Mouse (Mus musculus): ENCODE results near the gene Ftl1-ps1. TPM values are rescaled to one million over a fixed set of nuclear protein-coding genes. Genes with fewer than 3 reads are reported as not detected.

The Ftl1-ps1 gene
- total RNA-seq (2021) = 100 to 1,000 TPM; 146 to 157 TPM
- long read RNA-seq, experiment 1, transcript Ftl1-ps1-202 (1 exons, 938 nt) = major isoform, 109 of 109 reads
- long read RNA-seq, experiment 1, partial matches to known transcripts = 0 of 109 reads
- long read RNA-seq, experiment 1, other reads (novel, unspliced or antisense) = 0 of 109 reads
- long read RNA-seq, experiment 2, transcript Ftl1-ps1-202 (1 exons, 938 nt) = major isoform, 151 of 151 reads
- long read RNA-seq, experiment 2, partial matches to known transcripts = 0 of 151 reads
- long read RNA-seq, experiment 2, other reads (novel, unspliced or antisense) = 0 of 151 reads

- TF ChIP-seq CTCF (conservative IDR thresholded peaks at IDR 0.05) = no peak
- H3K27ac ChIP-seq = no peak within 1 kb of the TSS
- DNase-seq (ENCODE audit: low spot score in 2 of 2) = no peak
- H3K4me3 ChIP-seq = no peak within 1 kb of the TSS
These were observed at the start of gene Ftl1-ps1 for GRCm38 (mm10) chr13:74399298-74399839. Ftl1-ps1 (plus strand) TSS chr13:74399694.

- Histone ChIP-seq H3K27ac (peak overlapping the region; percentile 99), H3K4me3 (peak overlapping the region; percentile 91)
- no peak for TF ChIP-seq CTCF (conservative IDR thresholded peaks at IDR 0.05)
- DNase-seq (ENCODE audit: low spot score in 2 of 2) = no peak
These were observed 49.0 kb upstream of the Ftl1-ps1 start for GRCm38 (mm10) chr13:74350435-74350906.

DNA sequence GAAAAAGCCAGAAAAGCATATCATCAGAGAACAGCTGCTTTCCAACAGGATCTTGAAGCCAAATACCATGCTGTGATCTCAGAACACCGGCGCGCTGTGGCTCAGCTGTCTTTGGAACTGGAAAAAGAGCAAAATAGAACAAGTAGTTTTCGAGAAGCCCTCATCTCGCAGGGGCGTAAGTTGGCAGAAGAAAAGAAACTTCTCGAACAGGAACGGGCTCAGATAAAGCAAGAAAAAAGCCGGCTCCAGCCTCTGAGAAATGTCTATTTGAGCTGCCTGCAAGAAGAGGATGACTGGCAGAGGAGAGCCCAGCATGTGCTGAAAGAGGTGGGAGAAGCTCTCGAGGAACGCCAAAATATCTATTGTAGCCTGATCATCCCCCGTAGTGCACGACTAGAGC is 43.0 kb upstream of the Ftl1-ps1 start:
- Histone ChIP-seq H3K4me3 (no peak overlapping the region), H3K27ac (no peak overlapping the region)
- no peak for TF ChIP-seq CTCF (conservative IDR thresholded peaks at IDR 0.05)
- DNase-seq (ENCODE audit: low spot score in 2 of 2) = peak in 1 of 2 experiments; percentile 29

DNA sequence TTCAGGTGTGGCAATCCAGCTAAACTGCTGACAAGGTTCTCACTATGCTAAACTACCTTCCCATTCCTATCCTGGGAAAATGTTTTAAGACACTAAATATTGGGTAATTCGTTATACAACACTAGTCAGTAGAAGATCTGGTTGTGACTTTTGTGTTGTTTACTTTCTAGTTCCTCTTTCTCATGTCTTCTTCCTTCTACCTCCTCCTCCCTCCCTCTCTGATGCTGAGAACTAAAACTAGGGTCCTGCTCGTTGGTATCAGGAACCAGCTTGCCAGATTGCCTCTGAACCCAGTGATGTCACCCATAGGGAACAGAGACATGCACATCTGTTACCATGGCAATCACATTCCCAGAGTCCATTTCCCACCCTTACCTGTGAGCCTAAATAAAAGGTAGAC is 37.3 kb upstream of the Ftl1-ps1 start:
- Histone ChIP-seq H3K27ac (no peak overlapping the region), H3K4me3 (no peak overlapping the region)
- no peak for TF ChIP-seq CTCF (conservative IDR thresholded peaks at IDR 0.05)
- no peak for DNase-seq (ENCODE audit: low spot score in 2 of 2)

DNA sequence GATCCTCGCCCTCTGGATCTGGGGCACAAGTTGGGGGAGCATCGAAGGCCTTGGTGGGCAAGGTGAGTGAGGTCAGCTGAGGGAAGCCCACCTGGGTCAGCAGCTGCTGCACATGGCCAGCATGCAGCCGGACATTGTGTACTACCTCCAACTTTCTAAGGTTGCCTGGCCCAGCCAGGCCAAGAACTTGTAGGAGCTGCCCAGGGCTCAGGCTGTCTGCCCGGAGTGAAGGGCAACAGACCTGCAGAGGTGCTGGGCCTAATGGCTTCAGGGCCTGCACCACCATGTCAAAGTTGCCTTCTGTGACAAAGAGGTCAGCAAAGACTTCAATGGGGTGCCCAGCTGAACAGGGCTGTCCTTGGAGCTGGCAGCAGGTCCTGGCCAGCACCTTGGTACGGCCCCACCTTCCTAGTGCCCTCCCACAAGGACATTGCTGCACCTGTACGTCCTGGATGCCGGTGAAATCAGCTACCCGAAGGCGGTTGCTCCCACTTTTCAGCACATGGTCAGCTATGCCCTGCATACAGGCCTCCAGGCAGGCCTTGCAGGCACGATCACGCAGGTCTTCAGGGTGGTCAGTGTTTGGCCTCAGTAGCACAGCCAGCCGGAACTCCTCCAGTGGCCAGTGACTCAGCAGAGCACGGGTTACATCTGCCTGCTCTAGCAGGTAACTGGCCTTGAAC is 36.2 kb upstream of the Ftl1-ps1 start:
- DNase-seq (ENCODE audit: low spot score in 2 of 2) = no peak
- no peak overlapping the region for H3K27ac ChIP-seq
- no peak for TF ChIP-seq CTCF (conservative IDR thresholded peaks at IDR 0.05)
- H3K4me3 ChIP-seq = no peak overlapping the region

GRCm38 (mm10) chr13:74363859-74364235 is 35.6 kb upstream of the Ftl1-ps1 start, which contains the start of gene Lrrc14b:
Lrrc14b (minus strand) TSS chr13:74364005.
- no peak within 1 kb of the TSS for H3K27ac ChIP-seq

GRCm38 (mm10) chr13:74381533-74382276 is 17.8 kb upstream of the Ftl1-ps1 start:
- DNase-seq (ENCODE audit: low spot score in 2 of 2) = no peak
- Histone ChIP-seq H3K27ac (peak overlapping the region; percentile 14; the same call in 1 of the 2 replicates), H3K4me3 (no peak overlapping the region)
- TF ChIP-seq CTCF (conservative IDR thresholded peaks at IDR 0.05) = no peak

More at GRCm38 (mm10) chr13:74363859-74364235, 35.6 kb upstream of the Ftl1-ps1 start, which contains the start of gene Lrrc14b:
- no peak within 1 kb of the TSS for H3K4me3 ChIP-seq
- no peak; the same call in 1 of the 2 replicates for TF ChIP-seq CTCF (conservative IDR thresholded peaks at IDR 0.05)
- DNase-seq (ENCODE audit: low spot score in 2 of 2) = no peak

- Histone ChIP-seq H3K4me3 (no peak overlapping the region), H3K27ac (peak overlapping the region; percentile 14; the same call in 1 of the 2 replicates)
- DNase-seq (ENCODE audit: low spot score in 2 of 2) = no peak
- TF ChIP-seq CTCF (conservative IDR thresholded peaks at IDR 0.05) = no peak
These were observed 17.2 kb upstream of the Ftl1-ps1 start for GRCm38 (mm10) chr13:74382289-74382688.

DNA sequence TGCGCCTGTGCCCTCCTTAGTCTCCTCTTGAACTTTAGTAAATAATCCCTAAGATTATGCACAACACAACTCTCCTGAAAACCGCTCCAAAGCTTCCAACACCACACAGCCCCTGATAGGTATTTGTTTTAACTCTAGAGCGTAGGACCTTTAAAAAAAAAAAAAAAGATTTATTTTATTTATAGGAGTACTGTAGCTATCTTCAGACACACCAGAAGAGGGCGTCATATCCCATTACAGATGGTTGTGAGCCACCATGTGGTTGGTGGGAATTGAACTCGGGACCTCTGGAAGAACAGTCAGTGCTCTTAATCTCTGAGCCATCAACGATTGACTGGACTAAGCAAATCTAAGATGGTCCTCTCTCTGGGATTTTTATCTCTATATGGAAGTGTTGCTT is 9.8 kb upstream of the Ftl1-ps1 start:
- Histone ChIP-seq H3K27ac (no peak overlapping the region), H3K4me3 (peak overlapping the region; percentile 74)
- peak; percentile 64 for TF ChIP-seq CTCF (conservative IDR thresholded peaks at IDR 0.05)
- DNase-seq (ENCODE audit: low spot score in 2 of 2) = no peak

DNA sequence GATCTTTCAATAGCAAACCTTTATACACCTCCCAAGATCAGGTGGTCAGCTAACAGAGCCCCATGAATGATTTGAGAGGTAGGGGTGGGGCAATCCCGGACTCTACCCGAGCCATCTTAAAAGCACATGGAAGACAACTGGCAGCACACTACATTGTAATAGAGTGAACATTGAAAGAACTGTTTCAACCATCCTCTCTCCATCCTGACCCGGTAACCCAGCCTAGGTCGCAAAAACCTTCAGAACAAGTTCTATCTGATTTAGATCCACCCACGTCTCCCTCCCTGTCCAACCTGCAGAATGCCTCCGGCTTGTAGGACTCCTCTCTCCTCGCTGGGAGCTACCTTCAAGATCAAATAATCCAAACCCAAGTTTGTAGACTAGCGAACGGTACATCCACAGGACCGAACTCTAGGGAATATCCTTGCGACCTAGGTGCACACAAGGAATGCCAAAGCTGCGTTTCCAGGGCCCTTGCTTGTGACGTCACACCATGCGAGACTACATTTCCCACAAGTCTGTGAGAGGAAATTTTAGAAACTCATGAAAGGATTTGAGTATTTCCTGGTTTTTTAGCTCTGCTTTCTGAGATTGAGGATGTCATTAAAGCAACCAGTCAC is 9.0 kb upstream of the Ftl1-ps1 start, which contains the start of gene Zfp72:
Gene Zfp72 (minus strand): TSS at position 466 of the 620 bp plus-strand sequence.
- DNase-seq (ENCODE audit: low spot score in 2 of 2) = peak; percentile 77 to 83
- peak within 1 kb of the TSS; percentile 76 for H3K27ac ChIP-seq
- H3K4me3 ChIP-seq = peak within 1 kb of the TSS; percentile 74
- no peak for TF ChIP-seq CTCF (conservative IDR thresholded peaks at IDR 0.05)

- no peak overlapping the region; the same call in 1 of the 2 replicates for H3K4me3 ChIP-seq
- TF ChIP-seq CTCF (conservative IDR thresholded peaks at IDR 0.05) = no peak
These were observed 8.3 kb upstream of the Ftl1-ps1 start for GRCm38 (mm10) chr13:74391156-74391555.

GRCm38 (mm10) chr13:74439895-74440294 is 40.4 kb downstream of the Ftl1-ps1 start:
- no peak for TF ChIP-seq CTCF (conservative IDR thresholded peaks at IDR 0.05)
- H3K4me3 ChIP-seq = no peak overlapping the region

More at GRCm38 (mm10) chr13:74391156-74391555, 8.3 kb upstream of the Ftl1-ps1 start:
- no peak for DNase-seq (ENCODE audit: low spot score in 2 of 2)
- 0 out of 2 replicates have a peak overlapping the region, but pooled peaks have one; percentile 76 for H3K27ac ChIP-seq

More at GRCm38 (mm10) chr13:74439895-74440294, 40.4 kb downstream of the Ftl1-ps1 start:
- no peak for DNase-seq (ENCODE audit: low spot score in 2 of 2)
- no peak overlapping the region for H3K27ac ChIP-seq

Small RNA genes lying within 50 kb of the gene (microRNA-seq; reads per million reads assigned to microRNA genes)
- 0 reads per million in 2 experiments for gene Mir692-3

Other genes starting within 250 kb of the Ftl1-ps1 start
- gene Exoc3, start 191.0 kb upstream of the Ftl1-ps1 start, total RNA-seq (2021) = 10 to 100 TPM; 64.0 to 67.1 TPM
- gene Ahrr, start 107.4 kb upstream of the Ftl1-ps1 start, total RNA-seq (2021) = under 1 TPM; 0.74 to 0.77 TPM
- 10 to 100 TPM; 70.8 to 77.4 TPM for gene Pdcd6, start 82.1 kb upstream of the Ftl1-ps1 start, total RNA-seq (2021)
- 100 to 1,000 TPM; 306 to 317 TPM for gene Sdha, start 49.4 kb upstream of the Ftl1-ps1 start, total RNA-seq (2021)
- gene Ccdc127, start 49.4 kb upstream of the Ftl1-ps1 start, total RNA-seq (2021) = 10 to 100 TPM; 87.5 to 90.4 TPM
- gene Lrrc14b, start 35.7 kb upstream of the Ftl1-ps1 start, total RNA-seq (2021) = not detected
- 1 to 10 TPM; 6.0 to 6.5 TPM for gene Zfp72, start 8.9 kb upstream of the Ftl1-ps1 start, total RNA-seq (2021)
- 1 to 10 TPM; 6.7 to 7.2 TPM for gene Zfp825, start 94.3 kb downstream of the Ftl1-ps1 start, total RNA-seq (2021)
- gene Erap1, start 239.9 kb downstream of the Ftl1-ps1 start, total RNA-seq (2021) = 10 to 100 TPM; 11.7 to 14.8 TPM

All from layer of hippocampus, adult 2 months (tissue).